Comparison of ENCODE assay signal across 19 mouse cellular contexts in the genomic region with DNA sequence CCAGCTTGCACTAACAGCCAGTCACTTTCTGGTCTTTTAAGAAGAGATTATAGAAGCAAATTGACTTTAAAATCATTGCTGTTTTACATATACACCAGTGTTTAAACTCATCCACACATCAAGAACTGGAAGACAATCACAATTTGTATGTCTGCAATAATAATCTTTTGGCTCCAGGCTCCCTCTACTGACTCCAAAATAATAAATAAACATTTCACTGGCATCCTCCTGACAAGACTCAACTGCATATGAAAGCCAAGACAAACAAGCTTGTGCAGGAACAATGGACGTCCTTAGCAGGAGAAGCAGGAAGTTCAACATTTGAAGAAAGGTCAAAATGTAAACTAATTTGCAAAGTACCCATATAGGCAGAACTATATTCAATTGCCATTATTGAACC. TPM values are rescaled to one million over a fixed set of nuclear protein-coding genes. Genes with fewer than 3 reads are reported as not detected.
DNase-seq lines count a peak whose midpoint lies in the region; ATAC-seq and TF ChIP-seq lines count a peak whose summit lies in the region.
"Had no signal": no experiment of that assay in that cellular context is flagged by ENCODE, and none has a peak within 500 bp of the region (broad histone marks: within the 10 kb centered on the region; RNA-seq: fewer than 3 reads in every experiment).

No protein-coding gene starts in this region.

- 43% methylated on average over 1 of the region's 1 CpGs for WGBS in hindbrain, postnatal 0 days
- 36% methylated on average over 1 of the region's 1 CpGs for WGBS in hindbrain, embryonic 16.5 days
- WGBS in lung, embryonic 14.5 days, result 3% methylated on average over 1 of the region's 1 CpGs
- 3% methylated on average over 1 of the region's 1 CpGs for WGBS in lung, postnatal 0 days
- WGBS in neural tube, embryonic 15.5 days, result 61% methylated on average over 1 of the region's 1 CpGs

- no peaks in the 10 kb centered on the region for H3K4me1 ChIP-seq in hindbrain, postnatal 0 days (ENCODE audit: insufficient read depth, low read length)
- peaks cover 7% of the 10 kb centered on the region for H3K4me1 ChIP-seq in hindbrain, embryonic 16.5 days (ENCODE audit: control insufficient read depth, insufficient read depth, low read depth, low read length)
- peaks cover 24% of the 10 kb centered on the region for H3K4me1 ChIP-seq in lung, embryonic 14.5 days (ENCODE audit: insufficient read depth)
- H3K4me1 ChIP-seq in lung, postnatal 0 days (ENCODE audit: insufficient read depth, low read depth, low read length), result peaks cover 5% of the 10 kb centered on the region; the same call in 1 of the 2 replicates
- H3K4me1 ChIP-seq in neural tube, embryonic 15.5 days, result peaks cover 11% of the 10 kb centered on the region

- peak; percentile 44; the same call in 1 of the 2 replicates for TF ChIP-seq CTCF in hindbrain, postnatal 0 days (IDR thresholded peaks at IDR 0.05; ENCODE audit: low read depth)
- TF ChIP-seq CTCF in lung, embryonic 14.5 days (IDR thresholded peaks at IDR 0.05; ENCODE audit: low read depth), result peak; percentile 20; the same call in 1 of the 2 replicates
- TF ChIP-seq CTCF in Patski (IDR thresholded peaks at IDR 0.05), result peak; percentile 46
- peak; percentile 42 for TF ChIP-seq CTCF in lung, postnatal 0 days (IDR thresholded peaks at IDR 0.05)

- no peaks in the 10 kb centered on the region for H3K36me3 ChIP-seq in hindbrain, postnatal 0 days (ENCODE audit: insufficient read depth, low read length)
- no peaks in the 10 kb centered on the region for H3K36me3 ChIP-seq in hindbrain, embryonic 16.5 days (ENCODE audit: control insufficient read depth, insufficient read depth, low read length)
- H3K36me3 ChIP-seq in lung, embryonic 14.5 days (ENCODE audit: insufficient read depth), result no peaks in the 10 kb centered on the region
- no peaks in the 10 kb centered on the region for H3K36me3 ChIP-seq in lung, postnatal 0 days (ENCODE audit: insufficient read depth, low read length)
- H3K36me3 ChIP-seq in neural tube, embryonic 15.5 days, result no peaks in the 10 kb centered on the region
- H3K36me3 ChIP-seq: heart, embryonic 10.5 days; liver, embryonic 12.5 days; midbrain, embryonic 12.5 days had no signal

- H3K4me2 ChIP-seq in hindbrain, postnatal 0 days (ENCODE audit: low read depth, low read length), result no peak overlapping the region
- no peak overlapping the region for H3K4me2 ChIP-seq in hindbrain, embryonic 16.5 days (ENCODE audit: low read length)
- H3K4me2 ChIP-seq in lung, embryonic 14.5 days, result peak overlapping the region; percentile 28; the same call in 1 of the 2 replicates
- H3K4me2 ChIP-seq in lung, postnatal 0 days (replicated peaks; ENCODE audit: low read depth, low read length), result no peak overlapping the region; the same call in 1 of the 2 replicates
- H3K4me2 ChIP-seq in neural tube, embryonic 15.5 days, result no peak overlapping the region
- H3K4me2 ChIP-seq: liver, embryonic 12.5 days; midbrain, embryonic 12.5 days had no signal

- peak; percentile 30 for DNase-seq in hindbrain, postnatal 0 days (ENCODE audit: low spot score)
- peak; percentile 64 for DNase-seq in lung, embryonic 14.5 days
- DNase-seq in lung, postnatal 4 days, result no peak
- DNase-seq in Patski (ENCODE audit: low read depth, low spot score), result peak; percentile 30
- peak; percentile 65 for DNase-seq in lung, postnatal 0 days (ENCODE audit: low spot score)
- DNase-seq: adrenal gland, postnatal 10 days; cerebellum, adult 18-20 months; gastrocnemius, postnatal 25 days; left cerebral cortex, postnatal 4 days; right cerebral cortex, adult 18-20 months; thymus, postnatal 36 days had no signal

- H3K27ac ChIP-seq in hindbrain, postnatal 0 days, result no peak overlapping the region
- H3K27ac ChIP-seq in hindbrain, embryonic 16.5 days (ENCODE audit: low read depth, low read length), result no peak overlapping the region
- peak overlapping the region; percentile 63 for H3K27ac ChIP-seq in lung, embryonic 14.5 days (ENCODE audit: low read depth)
- H3K27ac ChIP-seq in lung, postnatal 0 days (ENCODE audit: low read length), result no peak overlapping the region; the same call in 1 of the 2 replicates
- no peak overlapping the region for H3K27ac ChIP-seq in neural tube, embryonic 15.5 days (replicated peaks)
- H3K27ac ChIP-seq: heart, embryonic 10.5 days; liver, embryonic 12.5 days; midbrain, embryonic 12.5 days had no signal

- no peak overlapping the region for H3K9ac ChIP-seq in hindbrain, postnatal 0 days (replicated peaks; ENCODE audit: low read length)
- no peak overlapping the region for H3K9ac ChIP-seq in hindbrain, embryonic 16.5 days (ENCODE audit: low read depth, low read length)
- no peak overlapping the region for H3K9ac ChIP-seq in lung, embryonic 14.5 days
- H3K9ac ChIP-seq in lung, postnatal 0 days (replicated peaks; ENCODE audit: low read depth), result no peak overlapping the region
- no peak overlapping the region for H3K9ac ChIP-seq in neural tube, embryonic 15.5 days (replicated peaks)
- H3K9ac ChIP-seq: liver, embryonic 12.5 days; midbrain, embryonic 12.5 days had no signal

- H3K4me3 ChIP-seq in hindbrain, postnatal 0 days (ENCODE audit: low read length), result no peak overlapping the region
- H3K4me3 ChIP-seq in hindbrain, embryonic 16.5 days (ENCODE audit: low read length), result no peak overlapping the region
- no peak overlapping the region for H3K4me3 ChIP-seq in lung, embryonic 14.5 days (ENCODE audit: low read depth, low read length)
- H3K4me3 ChIP-seq in lung, postnatal 0 days (ENCODE audit: low read depth, low read length), result no peak overlapping the region
- no peak overlapping the region for H3K4me3 ChIP-seq in neural tube, embryonic 15.5 days (replicated peaks)
- H3K4me3 ChIP-seq: heart, embryonic 10.5 days; liver, embryonic 12.5 days; midbrain, embryonic 12.5 days had no signal

- ATAC-seq in hindbrain, postnatal 0 days, result no peak
- no peak for ATAC-seq in hindbrain, embryonic 16.5 days
- no peak for ATAC-seq in lung, embryonic 14.5 days (ENCODE audit: insufficient read depth)
- no peak for ATAC-seq in Patski
- no peak for ATAC-seq in lung, postnatal 0 days
- no peak for ATAC-seq in neural tube, embryonic 15.5 days (ENCODE audit: low FRiP score)
- ATAC-seq: CD4-positive, CD25-positive, alpha-beta regulatory T cell, adult 4 months; intestine, embryonic 16.5 days; liver, embryonic 12.5 days had no signal

- no peaks in the 10 kb centered on the region for H3K27me3 ChIP-seq in hindbrain, postnatal 0 days (ENCODE audit: insufficient read depth, low read length)
- H3K27me3 ChIP-seq in hindbrain, embryonic 16.5 days (replicated peaks; ENCODE audit: control insufficient read depth, insufficient read depth, low read length), result no peaks in the 10 kb centered on the region
- H3K27me3 ChIP-seq in lung, embryonic 14.5 days (ENCODE audit: insufficient read depth, low read length), result no peaks in the 10 kb centered on the region
- H3K27me3 ChIP-seq in Patski, result no peaks in the 10 kb centered on the region
- no peaks in the 10 kb centered on the region for H3K27me3 ChIP-seq in lung, postnatal 0 days (replicated peaks; ENCODE audit: insufficient read depth, low read length)
- 0 out of 2 replicates have a peak, but pooled peaks cover 6% of the 10 kb centered on the region for H3K27me3 ChIP-seq in neural tube, embryonic 15.5 days (replicated peaks)

- no peaks in the 10 kb centered on the region for H3K9me3 ChIP-seq in hindbrain, postnatal 0 days (ENCODE audit: low read length)
- H3K9me3 ChIP-seq in hindbrain, embryonic 16.5 days (ENCODE audit: control insufficient read depth, low read length), result no peaks in the 10 kb centered on the region
- H3K9me3 ChIP-seq in lung, embryonic 14.5 days (ENCODE audit: low read depth, low read length), result no peaks in the 10 kb centered on the region
- no peaks in the 10 kb centered on the region for H3K9me3 ChIP-seq in lung, postnatal 0 days (ENCODE audit: low read length)
- no peaks in the 10 kb centered on the region for H3K9me3 ChIP-seq in neural tube, embryonic 15.5 days (replicated peaks)
- H3K9me3 ChIP-seq: heart, embryonic 10.5 days; liver, embryonic 12.5 days; midbrain, embryonic 12.5 days had no signal

- CTCF ChIA-PET in Patski (lab: Charles Lee), result interaction anchor here (0.7 to 3.0 kb wide), 11 partner anchors 31 to 378 kb away, joined by 3 to 15 read pairs (median 3); no protein-coding TSS in a partner anchor

- TF ChIP-seq EP300 in lung, postnatal 0 days (IDR thresholded peaks at IDR 0.05), result peak; percentile 31; the same call in 1 of the 2 replicates

- POLR2A ChIA-PET in Patski (lab: Charles Lee), result interaction anchor here (0.6 to 1.2 kb wide), 2 partner anchors 245 to 672 kb away, joined by 3 to 5 read pairs; no protein-coding TSS in a partner anchor

- in situ Hi-C loops in Patski (cut with MboI; ENCODE audit: low pct_unique_long_range_greater_than_20kb), result no loop called here

RNA-seq across cellular contexts. Expression of gene Erich2, which starts 3.4 kb away (rescaled TPM):
- 0.43 and 1.8 TPM in 2 replicates for total RNA-seq in hindbrain, postnatal 0 days (2014; rRNA removed)
- polyA plus RNA-seq in hindbrain, postnatal 0 days (2015; fragmentation: Nextera tagmentation; extraction: Ambion mirVana), result 6.3 and 7.1 TPM in 2 replicates
- polyA plus RNA-seq in hindbrain, embryonic 16.5 days (2015; fragmentation: Nextera tagmentation; extraction: Ambion mirVana), result 3.1 and 4.0 TPM in 2 replicates
- polyA plus RNA-seq in lung, embryonic 14.5 days (2014; fragmentation: Nextera tagmentation; extraction: Ambion mirVana), result 6.1 and 6.2 TPM in 2 replicates
- 58.0 TPM for polyA plus RNA-seq in Patski (2021)
- polyA plus RNA-seq in lung, postnatal 0 days (2015; fragmentation: Nextera tagmentation; extraction: Ambion mirVana), result 16.4 and 19.1 TPM in 2 replicates
- 0.92 and 2.1 TPM in 2 replicates for polyA plus RNA-seq in neural tube, embryonic 15.5 days (2015; fragmentation: Nextera tagmentation; extraction: Ambion mirVana)
- total RNA-seq: gastrocnemius, postnatal 25 days; MEL had no signal
- polyA plus RNA-seq: CD4-positive, CD25-positive, alpha-beta regulatory T cell, adult 4 months had no signal

RNA-seq across cellular contexts. Expression of gene Sp5, which starts 30.5 kb away (rescaled TPM):
- total RNA-seq in hindbrain, postnatal 0 days (2014; rRNA removed), result 14.8 and 28.2 TPM in 2 replicates
- 13.2 and 14.0 TPM in 2 replicates for polyA plus RNA-seq in hindbrain, postnatal 0 days (2015; fragmentation: Nextera tagmentation; extraction: Ambion mirVana)
- 7.1 and 9.2 TPM in 2 replicates for polyA plus RNA-seq in hindbrain, embryonic 16.5 days (2015; fragmentation: Nextera tagmentation; extraction: Ambion mirVana)
- 9.6 and 12.3 TPM in 2 replicates for polyA plus RNA-seq in lung, embryonic 14.5 days (2014; fragmentation: Nextera tagmentation; extraction: Ambion mirVana)
- not detected for polyA plus RNA-seq in Patski (2021)
- polyA plus RNA-seq in lung, postnatal 0 days (2015; fragmentation: Nextera tagmentation; extraction: Ambion mirVana), result 4.2 and 6.3 TPM in 2 replicates
- 1.6 and 2.1 TPM in 2 replicates for polyA plus RNA-seq in neural tube, embryonic 15.5 days (2015; fragmentation: Nextera tagmentation; extraction: Ambion mirVana)
- total RNA-seq: gastrocnemius, postnatal 25 days; MEL had no signal
- polyA plus RNA-seq: CD4-positive, CD25-positive, alpha-beta regulatory T cell, adult 4 months had no signal

RNA-seq across cellular contexts. Expression of gene Gad1, which starts 47.6 kb away (rescaled TPM):
- 106 and 113 TPM in 2 replicates for total RNA-seq in hindbrain, postnatal 0 days (2014; rRNA removed)
- polyA plus RNA-seq in hindbrain, postnatal 0 days (2015; fragmentation: Nextera tagmentation; extraction: Ambion mirVana), result 108 and 113 TPM in 2 replicates
- polyA plus RNA-seq in hindbrain, embryonic 16.5 days (2015; fragmentation: Nextera tagmentation; extraction: Ambion mirVana), result 125 and 131 TPM in 2 replicates
- polyA plus RNA-seq in lung, embryonic 14.5 days (2014; fragmentation: Nextera tagmentation; extraction: Ambion mirVana), result 0.11 and 0.28 TPM in 2 replicates
- polyA plus RNA-seq in Patski (2021), result 16.7 TPM
- 0.26 and 0.31 TPM in 2 replicates for polyA plus RNA-seq in lung, postnatal 0 days (2015; fragmentation: Nextera tagmentation; extraction: Ambion mirVana)
- 84.0 and 96.5 TPM in 2 replicates for polyA plus RNA-seq in neural tube, embryonic 15.5 days (2015; fragmentation: Nextera tagmentation; extraction: Ambion mirVana)
- total RNA-seq: MEL had no signal

Comparison
In these comparisons a context has a peak if more than half of its experiments do, and no peak if none do; other contexts are left out.
1. DNase-seq: peak in hindbrain, postnatal 0 days (single experiment), lung, embryonic 14.5 days (single experiment), Patski (single experiment) and lung, postnatal 0 days (single experiment); none in lung, postnatal 4 days (0 of 2).
2. RNA of gene Gad1, which starts 47.6 kb away (polyA plus RNA-seq): 125 to 131 TPM in hindbrain, embryonic 16.5 days, 108 to 113 TPM in hindbrain, postnatal 0 days, 84.0 to 96.5 TPM in neural tube, embryonic 15.5 days and 16.7 TPM in Patski (single experiment); 0.11 to 0.28 TPM in lung, embryonic 14.5 days and 0.26 to 0.31 TPM in lung, postnatal 0 days; every median in the first group is over 10 times any median in the second.
3. Peak in every context shown above with its lines, with median percentiles within 50 percentile points of each other: CTCF ChIP-seq.